Mouse (Mus musculus) lung, embryonic 16.5 days (tissue): ENCODE results near the gene Tanc1. TPM values are rescaled to one million over a fixed set of nuclear protein-coding genes. Genes with fewer than 3 reads are reported as not detected.

Source experiments
- ATAC-seq: fragments of 200-750 bp; cut with Nextera tagmentation; 2 replicates; pipeline ENCODE4 v1.8.0; 2017; ENCODE audit warnings: low read depth, mild to moderate bottlenecking, moderate library complexity
- H3K27ac ChIP-seq: fragments of 300-500 bp; sonication (generic); 2 replicates; pipeline ENCODE4 v1.5.1; 2014; ENCODE audit warnings: mild to moderate bottlenecking, control low read depth, low read length
- H3K27me3 ChIP-seq: fragments of 300-500 bp; sonication (generic); 2 replicates; pipeline ENCODE4 v1.6.1; 2014; ENCODE audit warnings: low read depth, low read length, mixed read lengths; ENCODE audit not compliant: control insufficient read depth, insufficient read depth
- H3K36me3 ChIP-seq: fragments of 300-500 bp; sonication (generic); 2 replicates; pipeline ENCODE4 v1.6.1; 2014; ENCODE audit warnings: low read length; ENCODE audit not compliant: control insufficient read depth, insufficient read depth
- H3K4me1 ChIP-seq: fragments of 300-500 bp; sonication (generic); replicated peaks from 2 replicates; pipeline ENCODE4 v1.6.1; 2014; ENCODE audit warnings: low read length, mixed read lengths; ENCODE audit not compliant: control insufficient read depth, insufficient read depth
- H3K4me2 ChIP-seq: fragments of 300-500 bp; sonication (generic); 2 replicates; pipeline ENCODE4 v1.6.1; 2014; ENCODE audit warnings: low read depth, low read length, control low read depth
- H3K4me3 ChIP-seq: fragments of 300-500 bp; sonication (generic); 2 replicates; pipeline ENCODE4 v1.5.1; 2014; ENCODE audit warnings: mild to moderate bottlenecking, low read length, control low read depth
- H3K9ac ChIP-seq: fragments of 300-500 bp; sonication (generic); 2 replicates; pipeline ENCODE4 v1.6.1; 2014; ENCODE audit warnings: low read length, control low read depth
- H3K9me3 ChIP-seq: fragments of 300-500 bp; sonication (generic); 2 replicates; pipeline ENCODE4 v1.6.1; 2016; ENCODE audit warnings: low read length; ENCODE audit not compliant: control insufficient read depth
- WGBS: fragments of 180-500 bp; shearing (Covaris S2); extraction: QIAGEN DNeasy Blood & Tissue Kit; methylation state at CpG from one replicate; pipeline ENCODE4 v1.1.7; 2014; 5-methylcytosine and 5-hydroxymethylcytosine counted together
- polyA plus RNA-seq: library from polyadenylated mRNA; unstranded; fragments of >200 nt; fragmentation: Nextera tagmentation; extraction: Ambion mirVana; gene quantifications from 2 replicates; pipeline ENCODE4 v1.2.1, GENCODE M21; 2015

The Tanc1 gene
- polyA plus RNA-seq, 1 experiment from 2014 or later = 33.2 TPM

DNA sequence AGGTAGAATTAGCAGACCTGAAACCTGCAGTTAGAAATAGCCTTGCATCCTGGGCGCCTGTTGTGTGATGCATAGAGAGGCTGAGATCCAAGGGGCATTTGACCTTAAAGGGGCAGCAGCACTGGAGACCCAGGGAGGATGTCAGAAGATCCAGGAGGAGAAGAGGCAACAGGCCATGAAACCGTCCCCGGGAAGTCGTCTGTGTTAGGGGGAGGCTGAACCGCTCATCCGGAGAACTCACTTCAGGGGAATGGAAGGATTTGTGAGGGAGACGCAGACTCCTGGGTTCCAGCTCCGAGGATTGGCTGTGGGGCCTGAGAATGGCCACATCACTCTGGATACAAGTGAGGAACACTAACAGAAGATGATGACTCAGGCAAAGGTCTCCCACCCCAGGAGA lies 60.8 kb downstream of the Tanc1 start:
- Histone ChIP-seq H3K27ac (no peak overlapping the region), H3K9ac (no peak overlapping the region), H3K4me3 (no peak overlapping the region), H3K4me2 (no peak overlapping the region), H3K36me3 (0 out of 2 replicates have a peak, but pooled peaks cover 2% of the 10 kb centered on the region), H3K9me3 (no peaks in the 10 kb centered on the region), H3K27me3 (no peaks in the 10 kb centered on the region), H3K4me1 (peaks cover 46% of the 10 kb centered on the region)
- WGBS = 65% methylated on average over 8 of the region's 8 CpGs
- no peak for ATAC-seq

DNA sequence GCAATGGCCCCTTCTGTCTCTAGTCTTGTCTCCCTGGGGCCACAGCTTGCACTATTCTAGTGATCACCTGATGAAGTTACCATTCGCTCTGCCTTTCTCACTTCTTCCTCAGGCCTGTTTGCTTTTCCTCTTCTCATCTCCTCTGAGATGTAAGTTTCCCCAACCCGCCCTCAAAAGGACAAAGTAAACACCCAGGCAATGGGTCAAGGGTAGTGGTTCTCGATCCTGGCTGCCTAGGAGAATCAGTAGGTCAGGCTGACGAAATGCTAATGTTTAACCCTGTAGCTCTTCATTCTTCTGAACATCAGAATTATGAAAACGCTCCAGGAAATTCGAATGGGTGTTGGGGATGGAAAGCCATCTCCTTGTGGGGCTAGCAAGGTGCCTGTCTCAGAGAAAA lies 61.5 kb downstream of the Tanc1 start:
- Histone ChIP-seq H3K36me3 (no peaks in the 10 kb centered on the region), H3K9me3 (no peaks in the 10 kb centered on the region), H3K27me3 (no peaks in the 10 kb centered on the region), H3K4me2 (no peak overlapping the region), H3K4me3 (no peak overlapping the region), H3K27ac (no peak overlapping the region), H3K4me1 (peaks cover 46% of the 10 kb centered on the region), H3K9ac (no peak overlapping the region)
- no peak for ATAC-seq
- 55% methylated on average over 6 of the region's 6 CpGs for WGBS

DNA sequence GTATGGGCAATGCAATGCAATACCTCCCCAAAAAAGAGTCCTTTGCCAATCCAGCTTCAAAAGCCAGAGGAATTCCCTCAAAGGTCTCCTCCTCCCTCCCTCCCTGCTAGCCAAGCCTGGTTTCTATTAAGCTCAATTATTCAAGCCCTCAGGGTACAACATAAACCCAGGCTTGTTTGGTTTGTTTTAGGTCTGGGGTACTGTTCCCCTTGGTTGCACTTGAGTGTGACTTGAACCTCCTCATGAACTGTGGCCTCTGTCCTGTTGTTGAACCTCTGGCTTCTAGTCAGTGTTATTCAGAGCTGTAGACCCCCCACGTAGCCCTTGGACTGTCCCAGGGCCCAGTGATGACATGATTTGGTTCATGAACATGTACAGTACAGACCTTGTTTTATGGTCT lies 62.0 kb downstream of the Tanc1 start:
- WGBS = 51% methylated on average over 1 of the region's 1 CpGs
- no peak for ATAC-seq
- Histone ChIP-seq H3K36me3 (no peaks in the 10 kb centered on the region), H3K4me2 (no peak overlapping the region), H3K9ac (no peak overlapping the region), H3K27ac (no peak overlapping the region), H3K4me3 (no peak overlapping the region), H3K9me3 (no peaks in the 10 kb centered on the region), H3K4me1 (peaks cover 50% of the 10 kb centered on the region), H3K27me3 (no peaks in the 10 kb centered on the region)

DNA sequence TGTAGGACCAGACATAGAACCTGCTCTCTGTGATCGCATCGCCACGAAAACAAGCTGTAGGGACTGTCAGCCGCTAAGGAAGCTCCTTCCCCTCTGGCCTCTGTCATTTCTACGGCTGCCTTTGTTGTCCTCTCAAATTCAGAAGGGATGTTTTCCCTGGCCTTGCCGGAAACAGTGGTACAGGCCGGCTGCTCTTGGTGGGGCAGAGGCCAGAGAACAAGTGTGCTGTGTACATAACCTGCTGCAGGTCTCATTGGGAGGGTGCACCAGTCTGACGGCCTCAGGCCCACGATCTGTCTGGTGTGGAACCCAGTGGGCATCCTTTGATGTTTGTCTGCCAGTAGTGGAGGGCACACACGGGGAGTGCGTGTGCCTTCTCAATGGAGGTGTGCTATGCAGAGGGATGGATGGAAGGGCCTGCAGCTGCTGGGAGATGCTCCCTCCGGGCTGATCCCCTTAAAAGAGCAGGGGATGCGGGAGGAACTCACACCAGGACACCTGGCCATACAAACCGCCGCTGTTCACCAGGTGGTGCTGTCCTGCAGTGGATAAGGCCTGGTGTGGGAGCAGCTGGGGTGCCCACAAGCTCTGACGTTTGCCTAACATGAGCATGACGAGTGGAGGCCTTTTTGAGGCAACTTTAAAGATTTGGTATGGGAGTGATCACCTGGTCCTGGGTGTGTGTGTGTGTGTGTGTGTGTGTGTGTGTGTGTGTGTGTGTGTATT lies 63.6 kb downstream of the Tanc1 start:
- 40% methylated on average over 17 of the region's 17 CpGs for WGBS
- Histone ChIP-seq H3K27me3 (no peaks in the 10 kb centered on the region), H3K9ac (no peak overlapping the region), H3K27ac (0 out of 2 replicates have a peak overlapping the region, but pooled peaks have one; percentile 15), H3K4me3 (no peak overlapping the region), H3K9me3 (no peaks in the 10 kb centered on the region), H3K4me1 (peaks cover 55% of the 10 kb centered on the region), H3K36me3 (no peaks in the 10 kb centered on the region), H3K4me2 (no peak overlapping the region)
- ATAC-seq = no peak

DNA sequence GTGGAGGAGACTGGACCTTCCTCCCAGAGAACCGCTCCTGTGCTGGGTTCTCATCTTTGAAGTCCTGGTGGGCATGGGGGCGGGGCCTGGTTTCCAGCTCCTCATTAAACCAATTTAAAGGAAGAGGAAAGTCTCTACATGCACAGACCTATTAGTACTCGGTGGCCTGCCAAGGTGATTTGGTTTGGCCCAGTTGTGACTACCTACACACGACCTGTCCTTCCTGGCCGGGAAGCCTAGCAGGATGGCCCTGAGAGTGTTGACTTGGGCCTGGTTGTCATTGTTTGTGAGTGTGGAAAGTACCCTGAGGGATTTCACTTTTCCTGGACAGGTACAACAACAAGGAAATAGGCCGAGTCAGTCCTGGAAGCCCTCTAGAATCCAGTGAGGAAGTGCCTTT lies 64.2 kb downstream of the Tanc1 start:
- ATAC-seq = no peak

DNA sequence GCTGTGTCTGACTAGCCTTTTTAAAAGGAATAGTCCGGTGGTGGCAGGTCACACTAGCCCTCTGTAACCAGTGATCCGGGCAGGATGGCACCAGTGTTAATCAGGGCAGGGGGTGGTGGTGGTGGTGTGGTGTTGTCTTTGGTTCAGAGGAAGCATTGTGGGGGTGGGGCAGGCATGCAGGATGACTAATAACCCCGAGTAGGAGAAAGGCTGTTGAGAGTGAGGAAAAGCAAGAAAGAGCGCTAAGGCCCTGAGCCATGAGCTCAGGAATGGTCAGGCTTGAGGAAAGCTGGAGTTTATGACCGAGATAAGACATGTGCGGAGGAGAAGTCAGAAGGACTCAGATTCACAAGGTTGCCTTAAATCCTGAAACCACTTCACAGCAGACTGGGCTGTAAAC lies 64.6 kb downstream of the Tanc1 start:
- H3K4me2 ChIP-seq = no peak overlapping the region
- no peaks in the 10 kb centered on the region for H3K9me3 ChIP-seq
- no peak overlapping the region for H3K4me3 ChIP-seq
- H3K36me3 ChIP-seq = no peaks in the 10 kb centered on the region
- ATAC-seq = no peak
- peaks cover 50% of the 10 kb centered on the region for H3K4me1 ChIP-seq
- peak overlapping the region; percentile 16; the same call in 1 of the 2 replicates for H3K9ac ChIP-seq
- WGBS = 53% methylated on average over 6 of the region's 6 CpGs
- no peaks in the 10 kb centered on the region for H3K27me3 ChIP-seq
- peak overlapping the region; percentile 45; the same call in 1 of the 2 replicates for H3K27ac ChIP-seq

More for the DNA sequence above, 64.2 kb downstream of the Tanc1 start:
- no peaks in the 10 kb centered on the region for H3K9me3 ChIP-seq
- H3K27ac ChIP-seq = 0 out of 2 replicates have a peak overlapping the region, but pooled peaks have one; percentile 20
- peaks cover 54% of the 10 kb centered on the region for H3K4me1 ChIP-seq
- no peaks in the 10 kb centered on the region for H3K36me3 ChIP-seq
- no peak overlapping the region for H3K9ac ChIP-seq
- H3K4me2 ChIP-seq = no peak overlapping the region
- H3K4me3 ChIP-seq = no peak overlapping the region
- H3K27me3 ChIP-seq = no peaks in the 10 kb centered on the region
- WGBS = 64% methylated on average over 6 of the region's 6 CpGs

DNA sequence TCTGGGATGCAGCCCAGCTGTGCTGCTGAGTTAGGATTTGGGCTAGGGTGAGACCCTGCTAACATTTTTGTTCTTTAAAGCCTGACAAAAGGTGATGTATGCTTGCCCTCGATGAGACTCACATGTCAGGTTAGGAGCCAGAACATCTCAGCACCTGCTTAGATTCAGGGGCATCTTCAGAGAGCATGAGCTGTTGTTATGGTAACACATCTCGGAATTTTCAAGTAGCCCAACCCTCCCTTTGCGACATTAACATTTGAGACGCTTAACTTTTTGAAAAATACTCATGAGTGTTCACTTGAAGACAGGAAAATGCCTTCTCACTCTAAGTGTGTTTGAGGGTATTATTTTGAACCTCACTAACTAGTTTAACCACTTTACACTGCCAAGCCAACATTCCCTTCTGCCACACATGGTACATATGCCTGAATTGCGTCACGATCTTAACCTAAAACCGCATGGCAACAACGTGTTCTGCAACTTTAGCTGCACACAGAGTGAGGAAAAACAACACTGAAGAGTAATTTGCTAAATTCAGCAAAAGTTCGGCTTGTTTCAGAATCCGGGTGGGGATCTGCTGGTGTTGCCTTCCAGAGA lies 67.7 kb downstream of the Tanc1 start:
- 57% methylated on average over 10 of the region's 10 CpGs for WGBS
- no peaks in the 10 kb centered on the region for H3K9me3 ChIP-seq
- no peaks in the 10 kb centered on the region for H3K36me3 ChIP-seq
- no peaks in the 10 kb centered on the region for H3K27me3 ChIP-seq
- peak overlapping the region; percentile 14; the same call in 1 of the 2 replicates for H3K4me2 ChIP-seq
- H3K4me1 ChIP-seq = peaks cover 43% of the 10 kb centered on the region
- peak; percentile 86 for ATAC-seq
- no peak overlapping the region for H3K4me3 ChIP-seq
- no peak overlapping the region for H3K9ac ChIP-seq
- peak overlapping the region; percentile 85 for H3K27ac ChIP-seq

DNA sequence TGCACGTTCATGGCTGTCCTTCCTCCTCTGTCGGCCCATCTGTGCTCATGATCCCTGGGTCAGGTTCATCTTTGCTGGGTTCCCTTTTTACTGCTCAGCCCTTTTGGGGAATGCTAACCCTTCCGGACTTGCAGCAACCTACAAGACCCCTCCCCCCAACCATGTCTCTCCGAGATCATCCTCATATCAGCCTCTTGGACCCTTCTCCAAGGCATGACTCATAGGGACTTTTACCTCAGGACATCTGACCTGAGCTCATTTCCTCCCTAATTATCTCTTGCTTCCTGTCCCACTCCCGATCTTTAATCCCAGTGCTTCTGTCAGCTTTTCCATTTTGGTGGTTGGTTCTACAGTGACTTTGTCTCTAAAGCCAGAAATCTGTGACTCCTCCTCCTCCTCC lies 68.9 kb downstream of the Tanc1 start:
- H3K9ac ChIP-seq = no peak overlapping the region
- no peak overlapping the region for H3K4me2 ChIP-seq
- no peak overlapping the region for H3K4me3 ChIP-seq
- H3K9me3 ChIP-seq = no peaks in the 10 kb centered on the region
- H3K27me3 ChIP-seq = no peaks in the 10 kb centered on the region
- 66% methylated on average over 5 of the region's 5 CpGs for WGBS
- H3K27ac ChIP-seq = peak overlapping the region; percentile 85
- H3K36me3 ChIP-seq = no peaks in the 10 kb centered on the region
- H3K4me1 ChIP-seq = peaks cover 37% of the 10 kb centered on the region
- no peak for ATAC-seq

DNA sequence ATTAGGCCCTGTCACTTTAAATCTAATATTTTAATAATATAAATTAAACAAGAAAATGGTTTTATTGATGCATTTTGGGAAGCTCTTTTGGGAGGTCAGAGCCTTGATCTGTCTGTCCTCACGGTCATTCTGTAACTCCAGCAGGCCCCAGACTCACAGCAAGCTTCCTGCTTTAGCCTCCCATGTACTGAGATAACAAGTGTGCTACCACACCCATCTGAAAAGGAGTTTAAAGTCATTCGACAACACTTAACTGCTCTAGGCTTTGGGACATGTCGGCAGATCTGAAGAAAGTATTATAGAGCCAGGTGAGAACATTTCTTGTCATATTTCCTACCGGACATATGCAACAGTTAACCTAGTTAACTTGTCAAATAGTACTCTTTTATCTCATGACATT lies 69.3 kb downstream of the Tanc1 start:
- no peak overlapping the region for H3K27ac ChIP-seq
- H3K9ac ChIP-seq = no peak overlapping the region
- no peak for ATAC-seq
- H3K4me3 ChIP-seq = no peak overlapping the region
- 57% methylated on average over 4 of the region's 4 CpGs for WGBS
- no peaks in the 10 kb centered on the region for H3K36me3 ChIP-seq
- H3K9me3 ChIP-seq = no peaks in the 10 kb centered on the region
- peaks cover 35% of the 10 kb centered on the region for H3K4me1 ChIP-seq
- no peak overlapping the region for H3K4me2 ChIP-seq
- H3K27me3 ChIP-seq = no peaks in the 10 kb centered on the region
